Mouse (Mus musculus): ENCODE results near the gene Ldlrad3. TPM values are rescaled to one million over a fixed set of nuclear protein-coding genes. Genes with fewer than 3 reads are reported as not detected.

Gene Ldlrad3
- polyA plus RNA-seq, 1 experiment from 2014 or later = 11.7 TPM

DNA sequence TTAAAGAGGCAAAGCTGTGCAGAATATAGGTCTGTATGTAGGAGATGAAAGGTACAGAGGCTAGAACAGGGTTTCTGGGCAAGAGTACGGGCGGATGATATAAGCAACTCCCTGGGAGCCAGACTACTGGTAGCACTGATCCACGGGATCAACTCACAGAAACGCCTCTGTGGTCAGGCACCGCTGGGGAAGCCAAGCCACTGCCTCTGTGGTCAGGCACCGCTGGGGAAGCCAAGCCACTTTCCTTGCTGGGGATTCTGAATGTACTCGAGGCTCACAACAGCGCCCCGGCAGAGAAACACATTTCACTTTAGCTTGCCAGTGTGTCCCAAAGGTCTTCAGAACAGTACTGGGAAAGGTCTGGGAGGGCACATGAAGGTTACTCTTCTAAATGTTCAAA, 160.0 kb downstream of the Ldlrad3 start:
- WGBS = 83% methylated on average over 9 of the region's 9 CpGs
- ATAC-seq (replicated peaks; ENCODE audit: insufficient number of reproducible peaks, insufficient read depth, low FRiP score, low read depth) = no peak

DNA sequence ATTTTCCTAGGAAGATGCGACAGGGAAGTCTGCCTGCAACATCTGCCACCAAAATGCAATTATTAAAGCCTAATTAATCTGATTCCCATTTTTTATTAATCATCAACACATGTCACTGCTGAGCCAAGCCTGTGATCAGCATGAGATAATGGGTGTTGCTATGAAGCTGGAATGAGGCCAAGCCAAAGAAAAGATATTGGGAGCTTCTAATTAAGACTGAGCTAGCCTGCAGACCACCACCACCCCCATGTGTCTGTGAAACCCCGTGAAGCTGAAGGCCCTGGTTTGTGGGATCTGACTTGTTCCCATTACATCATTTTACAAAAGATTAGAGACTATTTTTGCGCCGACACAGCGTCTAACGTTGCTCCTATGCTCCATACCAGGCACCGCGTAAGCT, 161.7 kb downstream of the Ldlrad3 start:
- 83% methylated on average over 8 of the region's 8 CpGs for whole genome bisulfite sequencing

More for the DNA sequence above, 160.0 kb downstream of the Ldlrad3 start:
- no peak overlapping the region for H3K4me2 ChIP-seq
- H3K4me3 ChIP-seq = no peak overlapping the region
- H3K9ac ChIP-seq = no peak overlapping the region
- no peak overlapping the region for H3K27ac ChIP-seq
- no peaks in the 10 kb centered on the region for H3K9me3 ChIP-seq (replicated peaks)
- no peaks in the 10 kb centered on the region for H3K36me3 ChIP-seq
- no peaks in the 10 kb centered on the region for H3K4me1 ChIP-seq (replicated peaks)
- H3K27me3 ChIP-seq = no peaks in the 10 kb centered on the region; the same call in 1 of the 2 replicates

GRCm38 (mm10) chr2:102021371-102022084, 164.7 kb downstream of the Ldlrad3 start:
- H3K4me2 ChIP-seq = no peak overlapping the region
- no peaks in the 10 kb centered on the region for H3K9me3 ChIP-seq (replicated peaks)
- ATAC-seq (replicated peaks; ENCODE audit: insufficient number of reproducible peaks, insufficient read depth, low FRiP score, low read depth) = no peak
- no peak overlapping the region for H3K27ac ChIP-seq
- H3K4me3 ChIP-seq = no peak overlapping the region
- H3K36me3 ChIP-seq = no peaks in the 10 kb centered on the region
- H3K4me1 ChIP-seq (replicated peaks) = no peaks in the 10 kb centered on the region
- H3K9ac ChIP-seq = no peak overlapping the region
- 45% methylated on average over 11 of the region's 11 CpGs for WGBS
- H3K27me3 ChIP-seq = no peaks in the 10 kb centered on the region

More for the DNA sequence above, 161.7 kb downstream of the Ldlrad3 start:
- Histone ChIP-seq H3K27me3 (no peaks in the 10 kb centered on the region; the same call in 1 of the 2 replicates), H3K9ac (no peak overlapping the region), H3K4me1 (replicated peaks) (no peaks in the 10 kb centered on the region), H3K4me2 (no peak overlapping the region), H3K27ac (no peak overlapping the region), H3K9me3 (replicated peaks) (no peaks in the 10 kb centered on the region), H3K36me3 (no peaks in the 10 kb centered on the region), H3K4me3 (no peak overlapping the region)
- no peak for ATAC-seq (replicated peaks; ENCODE audit: insufficient number of reproducible peaks, insufficient read depth, low FRiP score, low read depth)

DNA sequence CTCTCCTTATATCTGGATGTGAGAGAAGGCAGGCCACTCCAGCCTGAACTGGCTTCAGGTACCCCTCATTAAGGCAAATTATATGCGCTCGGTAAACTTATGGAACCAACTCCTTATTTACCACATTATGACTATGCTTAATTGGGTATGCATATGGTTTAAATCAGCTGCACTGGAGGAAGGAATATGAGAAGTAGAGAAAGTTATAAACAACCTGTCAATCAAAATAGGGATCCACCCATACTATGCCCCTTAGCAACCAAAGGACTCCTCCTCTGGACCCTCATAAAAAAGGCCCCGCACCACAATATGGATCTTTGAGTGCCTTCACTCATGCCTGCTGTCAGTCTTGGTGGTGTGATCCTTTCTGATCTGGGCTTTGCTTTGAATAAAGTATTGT, 165.6 kb downstream of the Ldlrad3 start:
- no peak for ATAC-seq (replicated peaks; ENCODE audit: insufficient number of reproducible peaks, insufficient read depth, low FRiP score, low read depth)
- no peaks in the 10 kb centered on the region for H3K4me1 ChIP-seq (replicated peaks)
- WGBS = 97% methylated on average over 3 of the region's 3 CpGs

DNA sequence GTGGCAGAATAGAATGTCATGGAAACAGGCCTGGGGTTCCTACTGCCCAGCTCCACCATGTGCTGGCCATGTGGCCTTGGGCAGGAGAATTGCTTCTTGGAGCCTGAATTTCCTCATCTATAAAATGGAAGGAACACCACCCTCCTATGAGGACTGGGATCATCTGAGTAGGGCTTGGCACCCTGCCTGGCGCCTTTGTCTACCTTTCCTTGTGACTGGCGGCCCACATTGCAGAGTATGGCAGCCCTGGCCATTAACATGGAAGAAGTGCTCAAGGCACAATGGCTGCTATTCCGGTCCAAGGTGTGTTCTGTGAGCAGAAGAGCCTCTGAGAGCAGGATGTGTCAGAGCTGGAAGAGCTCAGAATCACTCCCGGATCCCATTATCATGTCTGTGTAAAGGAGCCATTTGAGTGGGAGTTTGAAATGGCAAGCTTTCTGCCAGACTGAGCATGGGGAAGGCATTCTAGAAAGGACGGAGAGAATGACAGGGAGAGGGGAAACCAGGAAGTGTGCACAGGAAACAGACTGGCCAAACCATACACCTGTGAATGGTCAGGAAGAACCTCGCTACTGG, 171.6 kb downstream of the Ldlrad3 start:
- WGBS = 82% methylated on average over 6 of the region's 6 CpGs

More for the DNA sequence above, 165.6 kb downstream of the Ldlrad3 start:
- H3K4me2 ChIP-seq = no peak overlapping the region
- H3K4me3 ChIP-seq = no peak overlapping the region
- H3K36me3 ChIP-seq = no peaks in the 10 kb centered on the region
- H3K27ac ChIP-seq = no peak overlapping the region
- no peak overlapping the region for H3K9ac ChIP-seq
- H3K9me3 ChIP-seq (replicated peaks) = no peaks in the 10 kb centered on the region
- no peaks in the 10 kb centered on the region for H3K27me3 ChIP-seq

GRCm38 (mm10) chr2:102011311-102011975, 174.7 kb downstream of the Ldlrad3 start:
- no peak overlapping the region for H3K9ac ChIP-seq
- H3K36me3 ChIP-seq = no peaks in the 10 kb centered on the region
- H3K4me3 ChIP-seq = no peak overlapping the region
- ATAC-seq (replicated peaks; ENCODE audit: insufficient number of reproducible peaks, insufficient read depth, low FRiP score, low read depth) = 0 out of 2 replicates have a peak, but pooled peaks have one; percentile 18
- H3K4me1 ChIP-seq (replicated peaks) = peaks cover 12% of the 10 kb centered on the region
- H3K9me3 ChIP-seq (replicated peaks) = no peaks in the 10 kb centered on the region
- H3K27me3 ChIP-seq = no peaks in the 10 kb centered on the region
- H3K4me2 ChIP-seq = no peak overlapping the region
- H3K27ac ChIP-seq = no peak overlapping the region
- WGBS = 64% methylated on average over 6 of the region's 6 CpGs

More for the DNA sequence above, 171.6 kb downstream of the Ldlrad3 start:
- H3K4me1 ChIP-seq (replicated peaks) = peaks cover 7% of the 10 kb centered on the region; the same call in 1 of the 2 replicates
- no peak overlapping the region for H3K4me3 ChIP-seq
- no peak overlapping the region for H3K4me2 ChIP-seq
- H3K9me3 ChIP-seq (replicated peaks) = no peaks in the 10 kb centered on the region
- no peak for ATAC-seq (replicated peaks; ENCODE audit: insufficient number of reproducible peaks, insufficient read depth, low FRiP score, low read depth)
- H3K27me3 ChIP-seq = no peaks in the 10 kb centered on the region
- no peak overlapping the region for H3K27ac ChIP-seq
- H3K36me3 ChIP-seq = no peaks in the 10 kb centered on the region
- no peak overlapping the region for H3K9ac ChIP-seq

- Histone ChIP-seq H3K9me3 (replicated peaks) (no peaks in the 10 kb centered on the region), H3K9ac (no peak overlapping the region), H3K4me1 (replicated peaks) (peaks cover 29% of the 10 kb centered on the region), H3K4me2 (no peak overlapping the region), H3K4me3 (no peak overlapping the region), H3K27me3 (no peaks in the 10 kb centered on the region), H3K27ac (no peak overlapping the region), H3K36me3 (no peaks in the 10 kb centered on the region)
- 82% methylated on average over 6 of the region's 6 CpGs for WGBS
- ATAC-seq (replicated peaks; ENCODE audit: insufficient number of reproducible peaks, insufficient read depth, low FRiP score, low read depth) = no peak
Observed at GRCm38 (mm10) chr2:102009766-102010265, 176.4 kb downstream of the Ldlrad3 start.

DNA sequence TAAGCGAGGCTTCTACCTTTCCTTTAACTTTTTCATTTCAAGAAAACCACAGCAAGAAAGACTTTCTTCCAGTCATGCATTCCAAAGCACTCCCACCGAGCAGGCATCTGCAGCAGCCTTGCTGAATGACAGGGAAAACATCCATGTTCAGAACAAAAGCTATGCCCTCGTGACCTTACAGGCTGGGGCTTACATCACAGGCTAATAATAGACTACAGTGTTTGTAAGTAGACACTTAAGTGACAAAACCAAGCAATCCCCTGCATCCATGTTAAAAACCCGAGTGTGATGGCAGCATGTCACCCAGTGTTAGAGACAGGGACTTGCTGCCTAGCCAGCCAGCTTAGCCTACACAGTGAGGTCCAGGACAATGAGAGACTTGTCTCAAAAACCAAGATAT, 180.0 kb downstream of the Ldlrad3 start:
- H3K4me3 ChIP-seq = no peak overlapping the region
- peaks cover 56% of the 10 kb centered on the region for H3K4me1 ChIP-seq (replicated peaks)
- H3K9me3 ChIP-seq (replicated peaks) = no peaks in the 10 kb centered on the region
- H3K36me3 ChIP-seq = no peaks in the 10 kb centered on the region
- H3K27me3 ChIP-seq = no peaks in the 10 kb centered on the region
- ATAC-seq (replicated peaks; ENCODE audit: insufficient number of reproducible peaks, insufficient read depth, low FRiP score, low read depth) = peak; percentile 40
- no peak overlapping the region for H3K9ac ChIP-seq
- peak overlapping the region; percentile 28; the same call in 1 of the 2 replicates for H3K4me2 ChIP-seq
- 14% methylated on average over 4 of the region's 4 CpGs for WGBS
- peak overlapping the region; percentile 81 for H3K27ac ChIP-seq

- Histone ChIP-seq H3K4me3 (no peak overlapping the region), H3K4me2 (peak overlapping the region; percentile 28), H3K4me1 (replicated peaks) (peaks cover 57% of the 10 kb centered on the region), H3K9me3 (replicated peaks) (no peaks in the 10 kb centered on the region), H3K9ac (peak overlapping the region; percentile 11; the same call in 1 of the 2 replicates), H3K36me3 (no peaks in the 10 kb centered on the region), H3K27me3 (no peaks in the 10 kb centered on the region), H3K27ac (peak overlapping the region; percentile 81)
- ATAC-seq (replicated peaks; ENCODE audit: insufficient number of reproducible peaks, insufficient read depth, low FRiP score, low read depth) = peak; percentile 37
- 21% methylated on average over 8 of the region's 8 CpGs for WGBS
Observed at GRCm38 (mm10) chr2:102005377-102006007, 180.7 kb downstream of the Ldlrad3 start.

DNA sequence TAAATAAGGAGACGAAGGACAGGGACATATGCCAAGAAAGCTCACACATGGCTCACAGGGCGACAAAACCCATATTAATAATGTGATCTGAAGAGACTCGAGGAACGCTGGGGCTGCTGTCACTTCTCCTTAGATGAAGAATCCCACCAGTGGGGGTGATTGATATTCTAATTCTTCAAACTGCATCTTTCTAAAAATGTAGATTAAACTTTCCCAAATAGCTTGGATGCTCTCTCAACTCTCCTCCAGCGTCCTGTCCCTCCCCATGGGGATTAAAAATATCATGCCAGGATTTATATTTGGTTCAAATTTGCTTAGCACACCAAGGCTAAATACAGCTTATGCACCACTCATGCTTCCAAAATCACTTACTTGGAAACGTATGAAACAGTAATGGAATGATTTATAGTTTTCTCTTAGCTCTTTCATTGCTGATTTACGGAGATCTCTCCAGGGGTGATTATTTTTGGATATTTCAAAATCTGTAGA, 182.4 kb downstream of the Ldlrad3 start:
- Histone ChIP-seq H3K27me3 (no peaks in the 10 kb centered on the region), H3K27ac (peak overlapping the region; percentile 77), H3K9me3 (replicated peaks) (no peaks in the 10 kb centered on the region), H3K4me1 (replicated peaks) (peaks cover 67% of the 10 kb centered on the region), H3K9ac (no peak overlapping the region), H3K4me3 (no peak overlapping the region), H3K4me2 (no peak overlapping the region), H3K36me3 (no peaks in the 10 kb centered on the region)
- WGBS = 48% methylated on average over 7 of the region's 7 CpGs
- ATAC-seq (replicated peaks; ENCODE audit: insufficient number of reproducible peaks, insufficient read depth, low FRiP score, low read depth) = no peak

All from heart, embryonic 15.5 days (tissue).